Mouse (Mus musculus): ENCODE measurements around the gene St6gal1.

St6gal1 gene

GRCm38 (mm10) chr16:23223871-23224469 lies 570 bp upstream of the St6gal1 start:
- no peak for DNase-seq

DNA sequence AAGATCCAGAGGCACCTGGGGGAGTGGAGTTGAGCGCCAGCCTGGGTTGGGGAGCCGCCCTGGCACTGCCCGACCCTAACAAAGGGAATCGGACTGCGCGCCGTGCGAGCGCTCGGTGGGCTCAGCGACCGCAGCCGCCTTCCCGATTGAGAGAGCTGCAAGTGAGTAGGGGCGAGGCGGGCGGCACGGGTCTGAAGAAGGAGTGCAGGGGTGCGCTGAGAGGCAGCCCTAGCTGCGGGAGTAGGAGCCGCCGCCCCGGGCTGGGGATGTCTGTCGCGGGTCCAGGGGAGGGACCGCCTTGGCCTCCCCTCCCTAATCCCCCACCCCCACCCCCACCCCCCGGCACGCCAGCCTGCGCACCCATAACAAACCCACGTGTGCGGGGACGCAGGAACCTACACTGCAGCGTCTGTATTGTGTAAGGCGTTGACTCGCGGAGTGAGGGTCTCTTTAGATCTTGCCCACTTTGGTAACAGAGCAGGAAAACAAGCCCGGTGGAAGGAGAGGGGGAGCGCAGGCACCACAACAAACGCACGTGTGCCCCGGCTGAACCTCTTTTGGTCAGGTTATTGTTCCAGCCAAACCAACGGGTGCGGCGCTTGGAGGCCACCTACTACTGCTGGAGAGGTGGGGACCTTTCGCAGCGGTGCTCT lies 655 bp downstream of the St6gal1 start:
- DNase-seq: peak; percentile 3 to 8

GRCm38 (mm10) chr16:23225821-23226600 lies 1.5 kb downstream of the St6gal1 start:
- peak; percentile 10 to 14 for DNase-seq

- DNase-seq: peak; percentile 9 to 11
Measured at GRCm38 (mm10) chr16:23226601-23227351, 2.2 kb downstream of the St6gal1 start.

DNA sequence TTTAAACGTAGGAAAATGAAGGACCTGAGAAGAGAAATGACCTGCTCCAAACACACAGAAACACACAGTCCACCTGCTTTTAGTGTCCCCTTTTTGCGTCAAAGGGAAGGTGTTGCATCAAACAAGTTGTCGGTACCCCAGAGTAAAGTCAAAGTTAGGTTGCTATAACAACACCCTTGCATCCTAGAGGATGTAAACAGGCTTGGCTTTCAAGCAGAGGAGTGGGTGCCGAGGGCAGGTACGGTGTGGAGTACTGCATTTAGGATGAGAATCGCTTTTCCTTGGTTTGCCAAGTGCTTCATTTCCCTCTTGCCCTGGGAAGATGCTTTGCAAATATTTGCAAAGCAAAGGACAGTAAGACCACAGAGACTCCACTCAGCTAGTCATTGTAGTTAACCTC lies 3.3 kb downstream of the St6gal1 start:
- no peak for DNase-seq

DNA sequence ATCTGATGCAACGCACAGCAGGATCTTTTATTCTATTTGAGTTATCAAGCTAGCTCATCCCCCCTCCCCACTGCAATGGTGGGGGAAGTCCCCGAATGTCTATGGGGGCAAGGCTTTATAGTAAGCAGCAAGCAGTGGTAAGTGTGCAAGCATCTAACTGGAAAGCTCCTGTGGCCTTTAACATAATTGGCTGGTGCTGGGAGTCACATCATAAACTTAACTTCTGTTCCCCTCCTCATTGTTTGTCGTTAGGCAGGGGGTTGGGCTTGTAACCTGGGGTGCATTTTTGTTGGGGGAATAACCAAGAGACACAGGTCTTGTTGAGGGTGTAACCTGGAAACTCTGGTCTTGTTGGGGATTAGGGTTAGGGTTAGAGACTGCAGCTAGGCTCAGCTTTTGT lies 3.9 kb downstream of the St6gal1 start:
- no peak for DNase-seq

DNA sequence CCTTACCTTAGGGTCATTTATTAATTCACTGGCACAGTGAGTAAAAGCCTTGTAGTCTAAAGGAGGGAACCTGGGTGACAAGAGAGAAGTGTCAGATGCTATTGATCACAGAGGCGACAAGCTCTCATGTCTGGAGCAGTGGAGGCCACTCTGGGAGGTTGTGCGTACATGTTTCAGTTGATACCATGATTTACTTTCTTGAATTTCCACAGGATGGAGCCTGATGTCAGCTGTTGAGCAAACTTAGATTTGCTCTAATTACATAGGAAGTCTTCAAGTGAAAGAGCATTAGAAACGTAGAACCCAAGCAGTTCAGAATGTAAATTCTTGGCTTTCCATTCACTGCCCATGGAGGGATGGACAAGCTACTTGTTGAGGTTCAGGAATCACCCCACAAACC lies 5.4 kb downstream of the St6gal1 start:
- no peak for DNase-seq

DNA sequence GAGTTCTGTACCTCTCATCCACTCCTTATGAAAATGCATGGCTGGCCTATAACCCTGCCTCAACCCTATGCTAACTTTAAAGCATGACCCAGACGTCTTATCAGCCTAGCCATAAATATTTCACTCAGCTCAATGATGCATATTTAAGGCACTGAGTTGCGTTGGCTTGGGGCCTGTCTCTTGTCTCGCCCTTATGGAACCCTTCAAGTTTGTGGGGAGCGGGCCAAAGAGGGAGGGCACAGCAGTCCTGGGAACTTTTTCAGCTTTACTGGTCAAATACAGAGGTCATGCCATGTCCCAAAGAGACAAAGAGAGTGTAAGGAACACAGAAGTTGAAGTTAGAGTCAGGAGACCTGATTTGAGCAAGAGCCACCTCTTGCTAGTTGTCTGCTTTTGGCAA lies 6.6 kb downstream of the St6gal1 start:
- DNase-seq: no peak

GRCm38 (mm10) chr16:23232691-23233090 lies 8.2 kb downstream of the St6gal1 start:
- DNase-seq: peak in 1 of 2 experiments; percentile 6

DNA sequence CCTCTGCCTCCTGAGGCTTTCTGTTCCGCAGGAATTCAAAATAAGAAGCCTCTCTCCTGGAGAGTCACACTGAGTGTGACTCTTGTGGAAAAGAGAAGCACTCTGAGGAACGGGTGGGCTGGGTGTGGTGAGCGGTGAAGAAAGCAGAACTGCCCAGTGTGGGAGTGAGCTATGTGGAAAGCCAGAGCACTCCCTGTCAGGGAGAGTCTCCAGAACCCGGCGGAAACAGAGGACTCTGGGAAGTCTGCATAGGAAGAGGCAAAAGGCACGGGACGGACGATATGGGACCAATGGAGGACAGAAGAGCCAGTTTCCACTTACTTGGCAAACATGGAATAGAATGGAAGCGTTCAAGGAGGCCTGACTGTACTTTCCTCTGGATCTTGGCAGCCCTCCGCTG lies 9.0 kb downstream of the St6gal1 start:
- DNase-seq: no peak

GRCm38 (mm10) chr16:23234557-23234956 lies 10.0 kb downstream of the St6gal1 start:
- DNase-seq: no peak

- DNase-seq: no peak
Measured at GRCm38 (mm10) chr16:23235173-23235694, 10.7 kb downstream of the St6gal1 start.

- DNase-seq: no peak
Measured at GRCm38 (mm10) chr16:23239583-23239982, 15.0 kb downstream of the St6gal1 start.

- peak in 1 of 2 experiments; percentile 22 for DNase-seq
Measured at GRCm38 (mm10) chr16:23240049-23240949, 15.8 kb downstream of the St6gal1 start.

- no peak for DNase-seq
Measured at GRCm38 (mm10) chr16:23240950-23241259, 16.4 kb downstream of the St6gal1 start.

DNA sequence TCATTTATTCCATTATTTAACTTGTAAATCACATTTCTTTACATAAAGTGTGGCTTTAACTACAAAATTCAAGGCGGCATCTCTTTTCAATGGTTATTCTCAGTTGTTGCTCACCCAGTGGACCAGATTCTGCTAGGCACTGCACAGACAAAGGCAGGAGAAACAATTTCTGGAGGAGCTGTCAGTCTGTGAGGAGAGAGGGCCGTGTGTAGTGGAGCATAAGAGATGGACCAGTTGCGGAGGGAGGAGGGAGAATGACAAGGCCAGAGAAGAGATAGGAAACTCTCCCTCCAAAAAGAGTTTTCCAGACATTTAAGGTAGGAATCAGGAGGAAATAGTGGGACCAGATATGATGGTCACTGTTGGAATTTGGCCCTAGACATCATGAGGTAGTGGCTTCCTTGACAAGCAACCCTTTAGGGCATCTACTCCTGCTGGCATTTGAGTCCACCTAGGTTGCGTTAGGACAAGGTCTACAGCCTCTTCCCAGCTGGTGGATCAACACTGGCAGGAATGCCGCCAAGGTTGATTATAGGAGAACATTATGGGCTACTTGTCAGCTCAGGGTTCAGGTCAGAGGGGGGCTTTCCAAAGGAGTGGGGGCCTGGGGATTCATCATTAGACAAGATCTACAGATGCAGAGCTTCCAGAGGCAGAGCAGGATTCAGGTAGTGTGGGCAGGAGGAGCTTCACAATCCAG lies 19.3 kb downstream of the St6gal1 start:
- no peak for DNase-seq

DNA sequence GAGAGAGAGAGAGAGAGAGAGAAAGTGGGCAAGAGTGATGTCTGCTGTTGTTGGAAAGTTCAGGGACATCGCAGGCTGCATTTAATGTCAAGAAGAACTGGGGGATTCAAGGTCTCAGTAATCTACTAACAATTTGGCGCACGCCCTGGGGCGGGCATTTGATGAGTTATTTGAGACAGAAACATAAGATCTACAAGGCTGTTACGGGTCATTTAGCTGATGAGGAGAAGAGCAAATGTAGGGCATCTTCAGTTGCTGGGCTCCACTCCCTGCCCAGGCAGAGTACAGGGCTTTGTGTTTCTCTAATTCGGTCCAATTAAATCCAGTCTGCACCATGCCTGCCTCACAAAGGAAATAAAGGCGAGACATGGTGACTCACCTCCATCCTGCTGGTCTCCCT lies 19.9 kb downstream of the St6gal1 start:
- DNase-seq: no peak

DNA sequence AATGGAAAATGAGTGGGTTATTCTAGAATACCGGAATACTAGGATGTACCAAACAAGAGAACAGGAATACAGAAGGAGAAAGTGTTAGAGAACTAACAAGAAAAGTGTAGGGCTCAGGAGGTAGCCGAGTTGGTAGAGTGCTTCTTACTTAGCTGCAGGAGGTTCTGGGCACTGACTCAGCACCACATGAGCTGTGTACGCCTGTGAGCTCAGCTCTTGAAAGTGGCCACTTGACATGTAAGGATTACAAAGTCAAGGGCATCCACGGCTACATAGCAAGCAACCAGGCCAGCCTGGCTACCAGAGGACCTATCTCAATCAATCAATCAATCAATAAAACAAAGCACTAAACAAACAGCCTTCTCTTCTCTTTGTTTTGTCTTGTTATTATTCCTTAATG lies 24.7 kb downstream of the St6gal1 start:
- DNase-seq: no peak

- no peak for DNase-seq
Measured at GRCm38 (mm10) chr16:23249762-23250161, 25.2 kb downstream of the St6gal1 start.

DNA sequence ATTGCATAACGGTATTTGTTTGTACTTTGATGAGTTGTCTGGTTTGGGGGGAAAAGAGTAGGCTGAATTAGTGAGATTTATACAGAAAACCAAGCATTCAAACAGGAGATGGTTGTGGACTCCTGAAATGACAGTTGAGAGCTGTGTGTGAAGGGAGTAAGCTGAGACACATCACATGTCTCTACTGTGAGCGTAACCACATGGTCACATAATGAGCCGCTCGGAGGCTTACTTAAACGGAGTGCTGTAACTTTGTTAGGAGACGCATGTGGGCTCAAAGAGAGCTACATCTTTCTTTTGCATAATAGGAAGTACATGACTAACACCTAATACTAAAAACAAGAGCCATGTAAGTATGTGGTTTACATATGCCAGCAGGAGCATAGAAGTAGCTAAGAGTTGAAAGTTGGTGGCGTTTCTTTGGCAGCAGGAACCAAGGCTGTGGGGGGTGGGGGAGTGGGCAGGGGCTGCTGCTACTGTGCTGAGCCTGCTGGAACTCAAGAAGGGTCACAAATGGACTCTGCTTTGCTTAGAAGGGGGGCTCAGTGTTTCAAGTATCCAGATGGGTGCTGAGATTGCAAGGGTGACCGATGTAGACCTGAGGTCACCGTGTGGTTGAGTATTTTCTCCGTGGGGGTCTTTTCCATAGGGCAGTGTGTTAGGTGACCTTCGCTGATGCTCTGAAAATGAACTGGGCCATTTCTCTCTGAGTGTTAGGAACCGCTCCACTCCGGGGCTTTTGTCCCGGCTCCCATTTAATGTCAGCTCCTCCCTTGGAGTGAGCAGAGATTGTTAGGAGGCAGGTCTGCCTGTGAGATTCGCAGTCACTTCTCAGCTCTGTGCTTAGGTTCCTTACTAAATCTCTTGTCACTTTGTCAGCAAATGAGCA lies 26.3 kb downstream of the St6gal1 start:
- DNase-seq: no peak

- no peak for DNase-seq
Measured at GRCm38 (mm10) chr16:23251445-23251773, 26.9 kb downstream of the St6gal1 start.
